Mouse (Mus musculus) liver, embryonic 15.5 days (tissue): ENCODE data around the gene Aloxe3. TPM values are rescaled to one million over a fixed set of nuclear protein-coding genes. Genes with fewer than 3 reads are reported as not detected.

Source experiments
- ATAC-seq: fragments of 200-750 bp; cut with Nextera tagmentation; 2 replicates; pipeline ENCODE4 v1.8.0; 2017; ENCODE audit warnings: moderate number of reproducible peaks, mild to moderate bottlenecking, moderate library complexity; ENCODE audit not compliant: insufficient read depth
- H3K27ac ChIP-seq: fragments of 300-500 bp; sonication (generic); replicated peaks from 2 replicates; pipeline ENCODE4 v1.5.1; 2015; ENCODE audit warnings: mild to moderate bottlenecking, inconsistent platforms
- H3K27me3 ChIP-seq: fragments of 300-500 bp; sonication (generic); 2 replicates; pipeline ENCODE4 v1.6.1; 2015; ENCODE audit warnings: mild to moderate bottlenecking, inconsistent platforms
- H3K36me3 ChIP-seq: fragments of 300-500 bp; sonication (generic); replicated peaks from 2 replicates; pipeline ENCODE4 v1.6.1; 2015; ENCODE audit warnings: moderate library complexity, mild to moderate bottlenecking, inconsistent platforms
- H3K4me1 ChIP-seq: fragments of 300-500 bp; sonication (generic); replicated peaks from 2 replicates; pipeline ENCODE4 v1.6.1; 2015; ENCODE audit warnings: inconsistent platforms
- H3K4me2 ChIP-seq: fragments of 300-500 bp; sonication (generic); 2 replicates; pipeline ENCODE4 v1.6.1; 2015; ENCODE audit warnings: moderate library complexity, mild to moderate bottlenecking, inconsistent platforms
- H3K4me3 ChIP-seq: fragments of 300-500 bp; sonication (generic); replicated peaks from 2 replicates; pipeline ENCODE4 v1.5.1; 2015; ENCODE audit warnings: mild to moderate bottlenecking, inconsistent platforms
- H3K9ac ChIP-seq: fragments of 300-500 bp; sonication (generic); 2 replicates; pipeline ENCODE4 v1.6.1; 2015; ENCODE audit warnings: moderate library complexity, mild to moderate bottlenecking, inconsistent platforms
- H3K9me3 ChIP-seq: fragments of 300-500 bp; sonication (generic); replicated peaks from 2 replicates; pipeline ENCODE4 v1.6.1; 2016; ENCODE audit warnings: inconsistent platforms
- WGBS: fragments of 180-500 bp; shearing (Covaris S2); methylation state at CpG from one replicate; pipeline ENCODE4 v1.1.7; 2015; ENCODE audit warnings: mixed read lengths; ENCODE audit not compliant: insufficient replicate concordance; 5-methylcytosine and 5-hydroxymethylcytosine counted together
- polyA plus RNA-seq: library from polyadenylated mRNA; unstranded; fragments of >200 nt; fragmentation: Nextera tagmentation; extraction: Ambion mirVana; gene quantifications from 2 replicates; pipeline ENCODE4 v1.2.1, GENCODE M21; 2015

Aloxe3 gene
- polyA plus RNA-seq, 1 experiment from 2014 or later: not detected

GRCm38 (mm10) chr11:69153831-69154230 lies 28.1 kb downstream of the Aloxe3 start:
- no peak overlapping the region for H3K4me2 ChIP-seq
- H3K9ac ChIP-seq: no peak overlapping the region
- no peak for ATAC-seq
- H3K36me3 ChIP-seq: no peaks in the 10 kb centered on the region
- H3K27me3 ChIP-seq: peaks cover 62% of the 10 kb centered on the region
- H3K9me3 ChIP-seq: no peaks in the 10 kb centered on the region
- H3K4me3 ChIP-seq: no peak overlapping the region
- no peak overlapping the region for H3K27ac ChIP-seq
- H3K4me1 ChIP-seq: peaks cover 11% of the 10 kb centered on the region; the same call in 1 of the 2 replicates
- 67% methylated on average over 8 of the region's 8 CpGs for WGBS

GRCm38 (mm10) chr11:69155351-69155750 lies 29.7 kb downstream of the Aloxe3 start:
- Histone ChIP-seq H3K27me3 (peaks cover 73% of the 10 kb centered on the region), H3K9ac (no peak overlapping the region), H3K27ac (no peak overlapping the region), H3K4me2 (no peak overlapping the region), H3K9me3 (no peaks in the 10 kb centered on the region), H3K4me3 (no peak overlapping the region), H3K4me1 (peaks cover 11% of the 10 kb centered on the region; the same call in 1 of the 2 replicates), H3K36me3 (no peaks in the 10 kb centered on the region)
- no peak for ATAC-seq
- WGBS: 6% methylated on average over 1 of the region's 1 CpGs

GRCm38 (mm10) chr11:69156800-69157199 lies 31.1 kb downstream of the Aloxe3 start, which contains the start of gene Alox12b:
Alox12b (plus strand) TSS chr11:69156989.
- Histone ChIP-seq H3K4me1 (peaks cover 8% of the 10 kb centered on the region; the same call in 1 of the 2 replicates), H3K27me3 (peaks cover 69% of the 10 kb centered on the region), H3K4me2 (no peak within 1 kb of the TSS), H3K9ac (no peak within 1 kb of the TSS), H3K4me3 (no peak within 1 kb of the TSS), H3K27ac (no peak within 1 kb of the TSS), H3K36me3 (no peaks in the 10 kb centered on the region), H3K9me3 (no peaks in the 10 kb centered on the region)
- ATAC-seq: no peak
- WGBS: 5% methylated on average over 18 of the region's 18 CpGs

- H3K36me3 ChIP-seq: no peaks in the 10 kb centered on the region
- H3K9me3 ChIP-seq: no peaks in the 10 kb centered on the region
- no peak overlapping the region for H3K4me3 ChIP-seq
- H3K4me1 ChIP-seq: no peaks in the 10 kb centered on the region
- no peak overlapping the region for H3K27ac ChIP-seq
- 64% methylated on average over 12 of the region's 12 CpGs for WGBS
- no peak overlapping the region for H3K9ac ChIP-seq
- no peak for ATAC-seq
- no peak overlapping the region for H3K4me2 ChIP-seq
- peaks cover 11% of the 10 kb centered on the region; the same call in 1 of the 2 replicates for H3K27me3 ChIP-seq
Observed at GRCm38 (mm10) chr11:69169313-69169712, 43.6 kb downstream of the Aloxe3 start.

GRCm38 (mm10) chr11:69171626-69172025 lies 45.9 kb downstream of the Aloxe3 start:
- Histone ChIP-seq H3K27ac (no peak overlapping the region), H3K4me1 (no peaks in the 10 kb centered on the region), H3K4me3 (no peak overlapping the region), H3K9me3 (no peaks in the 10 kb centered on the region), H3K4me2 (no peak overlapping the region), H3K9ac (no peak overlapping the region), H3K27me3 (peaks cover 4% of the 10 kb centered on the region; the same call in 1 of the 2 replicates), H3K36me3 (no peaks in the 10 kb centered on the region)
- WGBS: 25% methylated on average over 7 of the region's 7 CpGs
- ATAC-seq: no peak

GRCm38 (mm10) chr11:69172606-69173005 lies 46.9 kb downstream of the Aloxe3 start:
- H3K4me3 ChIP-seq: no peak overlapping the region
- H3K36me3 ChIP-seq: no peaks in the 10 kb centered on the region
- H3K4me1 ChIP-seq: no peaks in the 10 kb centered on the region
- H3K27me3 ChIP-seq: peaks cover 8% of the 10 kb centered on the region; the same call in 1 of the 2 replicates
- no peak overlapping the region for H3K27ac ChIP-seq
- H3K9me3 ChIP-seq: no peaks in the 10 kb centered on the region
- ATAC-seq: no peak
- no peak overlapping the region for H3K4me2 ChIP-seq
- H3K9ac ChIP-seq: no peak overlapping the region
- WGBS: 74% methylated on average over 2 of the region's 2 CpGs

GRCm38 (mm10) chr11:69174722-69175121 lies 49.0 kb downstream of the Aloxe3 start:
- 67% methylated on average over 7 of the region's 7 CpGs for WGBS
- no peak for ATAC-seq
- Histone ChIP-seq H3K27me3 (peaks cover 9% of the 10 kb centered on the region; the same call in 1 of the 2 replicates), H3K9ac (no peak overlapping the region), H3K4me3 (no peak overlapping the region), H3K4me1 (no peaks in the 10 kb centered on the region), H3K27ac (no peak overlapping the region), H3K4me2 (no peak overlapping the region), H3K36me3 (no peaks in the 10 kb centered on the region), H3K9me3 (no peaks in the 10 kb centered on the region)

- Histone ChIP-seq H3K9ac (no peak overlapping the region), H3K27ac (no peak overlapping the region), H3K4me1 (no peaks in the 10 kb centered on the region), H3K4me2 (no peak overlapping the region), H3K9me3 (no peaks in the 10 kb centered on the region), H3K4me3 (no peak overlapping the region), H3K36me3 (no peaks in the 10 kb centered on the region), H3K27me3 (peaks cover 8% of the 10 kb centered on the region; the same call in 1 of the 2 replicates)
- 51% methylated on average over 3 of the region's 3 CpGs for WGBS
- no peak for ATAC-seq
Observed at GRCm38 (mm10) chr11:69178525-69178924, 52.8 kb downstream of the Aloxe3 start.

- Histone ChIP-seq H3K27me3 (peaks cover 8% of the 10 kb centered on the region; the same call in 1 of the 2 replicates), H3K4me3 (no peak overlapping the region), H3K9me3 (no peaks in the 10 kb centered on the region), H3K4me1 (no peaks in the 10 kb centered on the region), H3K9ac (no peak overlapping the region), H3K4me2 (no peak overlapping the region), H3K27ac (no peak overlapping the region), H3K36me3 (no peaks in the 10 kb centered on the region)
- ATAC-seq: no peak
- 55% methylated on average over 3 of the region's 3 CpGs for WGBS
Observed at GRCm38 (mm10) chr11:69179512-69179911, 53.8 kb downstream of the Aloxe3 start.

GRCm38 (mm10) chr11:69180120-69180519 lies 54.4 kb downstream of the Aloxe3 start:
- no peak for ATAC-seq
- 63% methylated on average over 4 of the region's 4 CpGs for WGBS

GRCm38 (mm10) chr11:69185031-69185430 lies 59.3 kb downstream of the Aloxe3 start:
- no peak overlapping the region for H3K4me2 ChIP-seq
- H3K36me3 ChIP-seq: no peaks in the 10 kb centered on the region
- no peak overlapping the region for H3K9ac ChIP-seq
- WGBS: 77% methylated on average over 5 of the region's 5 CpGs
- no peaks in the 10 kb centered on the region for H3K9me3 ChIP-seq
- H3K27ac ChIP-seq: no peak overlapping the region
- no peak overlapping the region for H3K4me3 ChIP-seq
- H3K27me3 ChIP-seq: no peaks in the 10 kb centered on the region
- ATAC-seq: no peak
- no peaks in the 10 kb centered on the region for H3K4me1 ChIP-seq

More at GRCm38 (mm10) chr11:69180120-69180519, 54.4 kb downstream of the Aloxe3 start:
- no peaks in the 10 kb centered on the region for H3K9me3 ChIP-seq
- H3K4me3 ChIP-seq: no peak overlapping the region
- 0 out of 2 replicates have a peak, but pooled peaks cover 8% of the 10 kb centered on the region for H3K27me3 ChIP-seq
- no peak overlapping the region for H3K4me2 ChIP-seq
- no peak overlapping the region for H3K27ac ChIP-seq
- no peaks in the 10 kb centered on the region for H3K36me3 ChIP-seq
- H3K9ac ChIP-seq: no peak overlapping the region
- H3K4me1 ChIP-seq: no peaks in the 10 kb centered on the region

- no peak for ATAC-seq
- Histone ChIP-seq H3K27ac (no peak overlapping the region), H3K4me2 (no peak overlapping the region), H3K27me3 (no peaks in the 10 kb centered on the region), H3K4me3 (no peak overlapping the region), H3K9me3 (no peaks in the 10 kb centered on the region), H3K36me3 (no peaks in the 10 kb centered on the region), H3K9ac (no peak overlapping the region), H3K4me1 (no peaks in the 10 kb centered on the region)
- 42% methylated on average over 6 of the region's 6 CpGs for WGBS
Observed at GRCm38 (mm10) chr11:69185936-69186335, 60.2 kb downstream of the Aloxe3 start.
